Mouse (Mus musculus) CD4-positive naive resting alpha-beta T cell, adult 57 days (primary cell): ENCODE data around the gene Tmem109. TPM values are rescaled to one million over a fixed set of nuclear protein-coding genes. Genes with fewer than 3 reads are reported as not detected.

Experiments used
- total RNA-seq: library from RNA; stranded (reverse); gene quantifications from one replicate; pipeline ENCODE4 v1.2.4, GENCODE M21; 2023

The Tmem109 gene
- 27.3 TPM for total RNA-seq

DNA sequence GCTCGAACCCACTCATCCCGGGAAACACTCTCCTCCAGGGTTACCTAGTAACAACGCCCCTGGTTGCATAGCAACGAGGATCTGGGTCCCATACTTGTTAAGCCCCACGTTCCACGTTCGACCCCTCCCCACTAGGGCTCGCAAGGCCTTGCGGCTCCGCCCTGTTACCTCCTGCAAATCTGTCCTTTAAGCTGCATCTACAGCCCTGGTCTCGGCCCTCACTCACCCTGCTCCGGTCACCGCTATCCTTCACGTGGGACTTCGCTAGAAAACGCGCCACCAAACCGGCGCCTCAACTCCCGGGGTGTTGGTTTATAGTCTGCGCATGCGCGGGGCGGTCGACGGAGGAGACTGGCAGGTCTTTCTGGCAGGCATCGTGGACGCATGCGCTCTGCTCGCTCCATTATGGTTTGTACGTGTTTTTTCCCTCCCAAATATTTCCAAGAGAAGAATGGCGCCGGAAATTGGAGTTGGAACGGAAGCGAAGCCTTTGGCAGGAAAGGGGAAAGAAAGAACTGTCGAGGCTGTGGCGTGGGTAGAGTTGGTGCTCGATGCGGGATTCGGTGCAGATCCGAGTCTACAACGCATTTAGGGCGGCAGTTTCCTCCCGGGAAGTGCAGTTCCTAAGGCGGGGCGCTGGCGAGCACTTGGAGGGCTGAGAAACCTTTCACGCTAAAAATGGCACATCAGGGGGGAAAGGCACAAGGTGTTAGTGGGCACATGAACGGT lies at the start of gene Tmem109:
Tmem109 (minus strand) TSS at position 576 of the 729 bp plus-strand sequence.

DNA sequence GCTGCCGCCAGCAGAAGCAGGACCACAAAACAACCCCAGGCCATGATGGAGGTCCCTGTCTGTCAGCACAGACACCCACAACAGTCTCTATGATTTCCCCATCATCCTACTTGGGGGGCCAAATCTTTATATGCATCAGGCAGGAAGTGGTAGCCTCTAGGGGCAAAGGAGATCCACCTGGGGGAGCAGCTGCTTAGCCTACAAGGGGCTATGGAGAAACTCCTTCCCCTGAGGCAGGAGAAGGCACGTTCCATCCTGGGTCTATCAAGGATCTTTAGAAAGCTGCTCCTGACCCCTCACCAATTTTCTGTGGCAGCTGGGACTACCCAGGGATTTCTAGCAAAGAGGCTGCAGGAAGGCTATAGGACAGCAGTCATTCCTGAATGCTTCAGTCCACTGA lies 38.7 kb upstream of the Tmem109 start, which contains the start of gene Zp1:
Zp1 (minus strand) TSS at position 101 of the 400 bp plus-strand sequence.

DNA sequence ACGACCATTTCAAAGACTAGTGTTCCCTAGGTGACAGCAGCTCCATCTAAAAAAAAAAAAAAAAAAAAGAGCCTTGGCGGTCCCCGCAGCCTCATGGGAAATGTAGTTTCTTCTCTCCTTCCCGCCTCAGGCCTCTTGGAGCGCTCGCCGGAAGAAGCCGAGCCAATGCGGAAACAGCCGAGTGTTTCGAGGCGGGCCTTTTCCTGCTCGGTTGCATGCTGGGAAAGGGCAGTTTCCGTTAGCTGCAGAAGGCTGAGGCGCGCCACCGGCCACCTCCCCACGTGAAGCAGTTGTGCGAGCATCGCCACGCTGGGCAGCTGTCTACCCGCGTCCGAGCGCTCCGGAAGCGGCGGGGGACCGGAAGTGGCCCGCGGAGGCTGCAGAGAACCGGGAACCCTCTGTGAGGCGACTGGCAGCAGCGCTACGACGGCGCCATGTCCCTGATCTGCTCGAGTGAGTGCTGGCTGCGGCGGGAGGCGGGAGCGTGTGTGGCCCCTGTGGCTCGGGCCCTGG lies 13.3 kb upstream of the Tmem109 start, which contains the start of gene Prpf19:
Prpf19 (plus strand) TSS at position 216 of the 513 bp plus-strand sequence.

DNA sequence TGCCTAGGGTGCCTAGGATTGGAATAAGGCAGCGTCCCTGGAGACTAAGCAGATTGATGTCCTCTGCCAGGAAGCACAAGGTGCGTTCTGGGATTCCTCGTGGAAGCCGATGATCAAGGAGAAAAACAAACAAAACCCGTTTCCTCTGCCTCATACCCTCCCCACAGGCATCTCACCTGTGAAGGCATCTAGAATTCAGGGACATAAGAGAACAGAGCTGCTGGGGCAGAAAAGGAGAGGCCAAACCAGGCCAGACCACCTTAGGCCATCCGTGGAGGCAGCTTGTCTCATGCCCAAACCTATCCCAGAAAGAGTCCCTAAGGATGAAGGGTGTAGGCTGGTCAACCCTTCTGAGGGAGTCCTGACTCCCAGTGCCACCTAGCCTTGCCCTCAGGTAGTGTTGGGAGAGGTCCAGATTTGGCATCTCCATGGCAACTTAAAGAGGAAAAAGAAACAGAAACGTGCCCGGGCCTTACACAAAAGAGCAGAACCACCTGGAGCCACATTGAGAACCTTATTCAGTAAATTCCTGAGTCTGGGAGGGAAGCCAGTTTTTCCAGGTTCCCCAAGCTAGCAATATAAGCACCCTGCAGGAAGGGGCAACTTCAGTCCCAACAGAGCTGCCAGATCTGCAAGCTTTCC lies 11.8 kb downstream of the Tmem109 start, which contains the start of gene Tmem132a:
Tmem132a (minus strand) TSS at position 55 of the 642 bp plus-strand sequence.

DNA sequence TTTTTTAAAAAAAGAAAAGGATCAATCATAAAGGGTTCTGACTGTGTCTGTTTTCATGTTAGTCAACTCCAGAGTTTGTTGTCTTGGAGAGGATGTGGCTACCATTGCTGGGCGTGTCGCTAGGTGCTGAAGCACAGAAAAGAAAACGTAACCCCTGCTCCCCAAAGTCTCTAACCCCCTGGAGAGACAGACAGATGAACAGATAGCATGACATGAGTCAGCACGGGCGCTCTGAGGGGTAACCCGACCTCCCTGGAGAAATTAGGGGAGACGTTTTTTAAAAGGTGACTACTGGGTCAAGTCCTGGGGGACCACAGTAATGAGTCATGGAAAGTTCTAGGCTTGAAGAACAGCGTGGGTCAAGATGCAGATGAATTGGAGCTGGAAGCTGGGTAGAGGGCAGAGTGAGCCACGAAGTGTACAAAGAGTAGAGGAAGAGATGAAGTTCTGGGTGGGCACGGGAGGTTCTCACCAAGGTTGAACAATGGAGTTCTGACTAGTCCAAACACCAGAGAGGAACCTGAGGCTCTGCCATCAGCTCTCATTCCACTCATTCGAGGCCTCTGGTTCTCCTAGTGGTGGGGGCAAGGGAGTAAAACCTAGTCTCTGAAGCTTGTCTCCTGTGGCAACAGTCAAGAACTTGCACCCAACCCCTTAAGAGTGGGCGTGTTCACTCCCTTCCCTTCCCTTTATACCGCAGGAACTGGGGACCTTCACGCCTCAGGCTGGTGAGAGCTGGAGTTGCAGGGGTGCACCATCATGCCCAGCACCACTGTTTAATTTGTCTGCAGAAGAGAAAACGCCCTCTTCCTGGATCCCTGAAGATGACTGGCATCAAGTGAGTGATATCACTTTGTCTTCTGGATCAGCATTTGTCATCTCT lies 42.5 kb downstream of the Tmem109 start, which contains the start of gene Slc15a3:
Slc15a3 (plus strand) TSS at position 718 of the 883 bp plus-strand sequence.

DNA sequence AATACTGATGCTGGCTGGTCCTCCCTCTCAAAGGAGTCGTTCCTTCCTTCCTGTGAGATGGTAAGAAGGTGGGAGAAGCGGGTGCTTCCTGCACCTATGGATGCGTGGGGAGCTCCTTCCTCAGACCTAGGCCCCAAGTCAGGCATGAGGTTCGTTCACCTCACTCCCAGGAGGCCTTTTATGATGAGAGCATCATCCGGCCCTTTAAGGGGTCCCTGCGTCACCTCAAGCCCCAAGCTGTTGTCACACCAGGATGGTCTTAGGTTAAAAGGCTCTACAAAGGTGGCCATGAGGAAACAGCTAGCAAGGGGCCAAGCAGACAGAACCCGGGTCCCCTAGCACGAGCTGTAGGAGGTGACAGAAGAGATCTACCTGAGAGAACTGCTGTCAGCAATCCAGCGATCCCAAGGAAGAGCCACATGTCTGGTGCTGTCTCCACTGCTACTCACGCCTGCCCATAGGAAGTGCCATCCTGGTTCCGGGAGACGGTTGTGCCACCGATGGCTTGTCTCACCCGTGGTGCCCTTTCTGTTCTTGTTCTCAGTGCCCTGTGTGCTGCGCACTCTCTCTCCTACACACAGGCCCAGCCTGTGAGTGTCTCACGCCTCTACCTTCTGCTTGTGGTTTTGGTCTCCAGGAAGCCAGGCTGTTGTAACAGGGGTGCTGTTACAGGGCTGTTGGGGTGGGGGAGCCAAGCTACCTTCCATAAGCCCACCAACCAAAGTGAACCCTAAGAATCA lies 52.2 kb downstream of the Tmem109 start, which contains the start of gene Cd6:
Cd6 (minus strand) TSS at position 623 of the 740 bp plus-strand sequence.

Other genes with a start within 250 kb of the Tmem109 start
- 11.3 TPM for gene Vwce, start 247.8 kb downstream of the Tmem109 start, total RNA-seq
- not detected for gene Pga5, start 203.9 kb downstream of the Tmem109 start, total RNA-seq
- gene Vps37c, start 193.3 kb downstream of the Tmem109 start, total RNA-seq, result 24.4 TPM
- 341 TPM for gene Cd5, start 143.0 kb downstream of the Tmem109 start, total RNA-seq
- 291 TPM for gene Cd6, start 51.9 kb downstream of the Tmem109 start, total RNA-seq
- 2.1 TPM for gene Slc15a3, start 42.3 kb downstream of the Tmem109 start, total RNA-seq
- gene Tmem132a, start 12.1 kb downstream of the Tmem109 start, total RNA-seq, result 0.44 TPM
- 109 TPM for gene Prpf19, start 13.2 kb upstream of the Tmem109 start, total RNA-seq
- gene Zp1, start 38.6 kb upstream of the Tmem109 start, total RNA-seq, result not detected
- gene Ptgdr2, start 55.2 kb upstream of the Tmem109 start, total RNA-seq, result not detected
- gene Ccdc86, start 67.3 kb upstream of the Tmem109 start, total RNA-seq, result 25.2 TPM
- gene Ms4a10, start 92.7 kb upstream of the Tmem109 start, total RNA-seq, result not detected
- not detected for gene Ms4a15, start 111.2 kb upstream of the Tmem109 start, total RNA-seq
- gene Ms4a18, start 136.0 kb upstream of the Tmem109 start, total RNA-seq, result not detected
- 1.5 TPM for gene Ms4a8a, start 199.1 kb upstream of the Tmem109 start, total RNA-seq
- not detected for gene 1700017D01Rik, start 248.9 kb upstream of the Tmem109 start, total RNA-seq